Mouse (Mus musculus) kidney, adult 2 months (tissue): ENCODE measurements around the gene Vps18. TPM values are rescaled to one million over a fixed set of nuclear protein-coding genes. Genes with fewer than 3 reads are reported as not detected.

Experiments
- DNase-seq: peaks from one replicate; pipeline ENCODE4 v3.0.0; 2021
- H3K27ac ChIP-seq: fragments of 200-500 bp; 2 replicates; pipeline ENCODE4 v1.5.1; 2012; ENCODE audit warnings: low read depth, low read length, control low read depth, inconsistent platforms; ENCODE audit not compliant: insufficient read depth
- H3K27me3 ChIP-seq: fragments of 200-500 bp; replicated peaks from 2 replicates; pipeline ENCODE4 v1.6.1; 2012; ENCODE audit warnings: mild to moderate bottlenecking, moderate library complexity, low read length, inconsistent platforms; ENCODE audit not compliant: control insufficient read depth, insufficient read depth
- H3K36me3 ChIP-seq: fragments of 200-500 bp; 2 replicates; pipeline ENCODE4 v1.6.1; 2012; ENCODE audit warnings: mild to moderate bottlenecking, moderate library complexity, low read length, inconsistent platforms; ENCODE audit not compliant: control insufficient read depth, insufficient read depth
- H3K4me1 ChIP-seq: fragments of 200-500 bp; 2 replicates; pipeline ENCODE4 v1.6.1; 2011; ENCODE audit warnings: low read length; ENCODE audit not compliant: control insufficient read depth, insufficient read depth
- H3K4me3 ChIP-seq: fragments of 200-500 bp; 2 replicates; pipeline ENCODE4 v1.5.1; 2011; ENCODE audit warnings: mild to moderate bottlenecking, low read depth, low read length, control low read depth; ENCODE audit not compliant: insufficient read depth
- CTCF ChIP-seq: fragments of 200-500 bp; conservative IDR thresholded peaks from 2 replicates; pipeline ENCODE4 v1.5.1; 2011; ENCODE audit warnings: low read depth, mild to moderate bottlenecking, control low read depth, low read length, moderate library complexity, mixed read lengths; ENCODE audit not compliant: insufficient read depth, insufficient read length
- POLR2A ChIP-seq: fragments of 200-500 bp; IDR thresholded peaks from one replicate; pipeline ENCODE4 v1.6.1; 2011; ENCODE audit warnings: low read depth, low read length, control low read depth
- WGBS: fragments of 180-500 bp; shearing (Covaris S2); methylation state at CpG from one replicate; pipeline ENCODE4 v1.1.7; 2018; 5-methylcytosine and 5-hydroxymethylcytosine counted together
- polyA plus RNA-seq: library from polyadenylated mRNA; depleted of rRNA; stranded (reverse); fragments of >200 nt; gene quantifications from 2 replicates; pipeline ENCODE4 v1.2.3, GENCODE M21; 2012; rRNA removed

Gene Vps18
- polyA plus RNA-seq, 1 experiment, result 24.0 TPM

GRCm38 (mm10) chr2:119344537-119345138, 56.1 kb downstream of the Vps18 start:
- no peaks in the 10 kb centered on the region for H3K27me3 ChIP-seq
- peak overlapping the region; percentile 59 for H3K27ac ChIP-seq
- H3K36me3 ChIP-seq, result no peaks in the 10 kb centered on the region
- TF ChIP-seq POLR2A (no peak), CTCF (no peak)
- DNase-seq, result peak; percentile 45
- WGBS, result 34% methylated on average over 6 of the region's 6 CpGs
- no peaks in the 10 kb centered on the region for H3K4me1 ChIP-seq
- no peak overlapping the region for H3K4me3 ChIP-seq

Other genes with a start within 250 kb of the Vps18 start
- 0.03 and 0.05 TPM in 2 replicates for gene Knl1, start 241.6 kb upstream of the Vps18 start, polyA plus RNA-seq
- gene Rad51, start 175.9 kb upstream of the Vps18 start, polyA plus RNA-seq, result 0.99 and 1.2 TPM in 2 replicates
- gene Rmdn3, start 131.7 kb upstream of the Vps18 start, polyA plus RNA-seq, result 23.6 and 25.9 TPM in 2 replicates
- 124 and 144 TPM in 2 replicates for gene Gchfr, start 121.0 kb upstream of the Vps18 start, polyA plus RNA-seq
- 0.05 and 0.15 TPM in 2 replicates for gene Gm14137, start 114.2 kb upstream of the Vps18 start, polyA plus RNA-seq
- gene Zfyve19, start 80.1 kb upstream of the Vps18 start, polyA plus RNA-seq, result 39.1 and 43.2 TPM in 2 replicates
- gene Dnajc17, start 79.9 kb upstream of the Vps18 start, polyA plus RNA-seq, result 3.4 and 4.6 TPM in 2 replicates
- gene Ppp1r14d, start 58.8 kb upstream of the Vps18 start, polyA plus RNA-seq, result 1.6 and 1.9 TPM in 2 replicates
- 86.7 and 91.1 TPM in 2 replicates for gene Spint1, start 51.4 kb upstream of the Vps18 start, polyA plus RNA-seq
- gene Rhov, start 17.5 kb upstream of the Vps18 start, polyA plus RNA-seq, result 5.9 and 7.8 TPM in 2 replicates
- 14.6 and 15.9 TPM in 2 replicates for gene Dll4, start 37.0 kb downstream of the Vps18 start, polyA plus RNA-seq
- 2.0 and 2.2 TPM in 2 replicates for gene Chac1, start 62.5 kb downstream of the Vps18 start, polyA plus RNA-seq
- 6.5 and 6.7 TPM in 2 replicates for gene Ino80, start 188.9 kb downstream of the Vps18 start, polyA plus RNA-seq